Mouse (Mus musculus): ENCODE data around the gene Galnt2. TPM values are rescaled to one million over a fixed set of nuclear protein-coding genes. Genes with fewer than 3 reads are reported as not detected.

Gene Galnt2
- polyA plus RNA-seq, 1 experiment from 2014 or later = 54.3 TPM

GRCm38 (mm10) chr8:124361773-124362427 lies 130.7 kb downstream of the Galnt2 start:
- Histone ChIP-seq H3K9me3 (ENCODE audit: low read length) (no peaks in the 10 kb centered on the region), H3K27ac (ENCODE audit: low read length) (no peak overlapping the region), H3K27me3 (replicated peaks; ENCODE audit: insufficient read depth, low read length) (no peaks in the 10 kb centered on the region), H3K36me3 (ENCODE audit: insufficient read depth, low read length) (no peaks in the 10 kb centered on the region), H3K4me3 (ENCODE audit: low read depth, low read length) (no peak overlapping the region), H3K9ac (replicated peaks; ENCODE audit: low read depth) (no peak overlapping the region), H3K4me1 (ENCODE audit: insufficient read depth, low read depth, low read length) (no peaks in the 10 kb centered on the region), H3K4me2 (replicated peaks; ENCODE audit: low read depth, low read length) (no peak overlapping the region)
- TF ChIP-seq CTCF (IDR thresholded peaks at IDR 0.05) (no peak), EP300 (IDR thresholded peaks at IDR 0.05) (no peak)
- ATAC-seq (no peak), DNase-seq (ENCODE audit: low spot score) (no peak)
- WGBS = 91% methylated on average over 10 of the region's 11 CpGs

GRCm38 (mm10) chr8:124362589-124362988 lies 131.4 kb downstream of the Galnt2 start:
- Histone ChIP-seq H3K4me3 (ENCODE audit: low read depth, low read length) (no peak overlapping the region), H3K9me3 (ENCODE audit: low read length) (no peaks in the 10 kb centered on the region), H3K4me1 (ENCODE audit: insufficient read depth, low read depth, low read length) (no peaks in the 10 kb centered on the region), H3K9ac (replicated peaks; ENCODE audit: low read depth) (no peak overlapping the region), H3K27ac (ENCODE audit: low read length) (no peak overlapping the region), H3K27me3 (replicated peaks; ENCODE audit: insufficient read depth, low read length) (no peaks in the 10 kb centered on the region), H3K36me3 (ENCODE audit: insufficient read depth, low read length) (no peaks in the 10 kb centered on the region), H3K4me2 (replicated peaks; ENCODE audit: low read depth, low read length) (no peak overlapping the region)
- ATAC-seq (no peak), DNase-seq (ENCODE audit: low spot score) (no peak)
- WGBS = 80% methylated on average over 7 of the region's 7 CpGs
- TF ChIP-seq CTCF (IDR thresholded peaks at IDR 0.05) (no peak), EP300 (IDR thresholded peaks at IDR 0.05) (no peak)

GRCm38 (mm10) chr8:124363337-124363736 lies 132.1 kb downstream of the Galnt2 start:
- no peak for TF ChIP-seq CTCF (IDR thresholded peaks at IDR 0.05)
- no peak for TF ChIP-seq EP300 (IDR thresholded peaks at IDR 0.05)
- Histone ChIP-seq H3K27me3 (replicated peaks; ENCODE audit: insufficient read depth, low read length) (no peaks in the 10 kb centered on the region), H3K4me2 (replicated peaks; ENCODE audit: low read depth, low read length) (no peak overlapping the region), H3K4me3 (ENCODE audit: low read depth, low read length) (no peak overlapping the region), H3K36me3 (ENCODE audit: insufficient read depth, low read length) (no peaks in the 10 kb centered on the region), H3K27ac (ENCODE audit: low read length) (no peak overlapping the region), H3K9ac (replicated peaks; ENCODE audit: low read depth) (no peak overlapping the region), H3K9me3 (ENCODE audit: low read length) (no peaks in the 10 kb centered on the region), H3K4me1 (ENCODE audit: insufficient read depth, low read depth, low read length) (no peaks in the 10 kb centered on the region)
- ATAC-seq (no peak), DNase-seq (ENCODE audit: low spot score) (no peak)
- WGBS = 92% methylated on average over 15 of the region's 15 CpGs

- TF ChIP-seq EP300 (IDR thresholded peaks at IDR 0.05) (no peak), CTCF (IDR thresholded peaks at IDR 0.05) (peak; percentile 89)
- Histone ChIP-seq H3K9ac (replicated peaks; ENCODE audit: low read depth) (no peak overlapping the region), H3K4me1 (ENCODE audit: insufficient read depth, low read depth, low read length) (no peaks in the 10 kb centered on the region), H3K9me3 (ENCODE audit: low read length) (no peaks in the 10 kb centered on the region), H3K27me3 (replicated peaks; ENCODE audit: insufficient read depth, low read length) (no peaks in the 10 kb centered on the region), H3K4me2 (replicated peaks; ENCODE audit: low read depth, low read length) (no peak overlapping the region), H3K27ac (ENCODE audit: low read length) (no peak overlapping the region), H3K36me3 (ENCODE audit: insufficient read depth, low read length) (no peaks in the 10 kb centered on the region), H3K4me3 (ENCODE audit: low read depth, low read length) (no peak overlapping the region)
- peak; percentile 74 for DNase-seq (ENCODE audit: low spot score)
- no peak for ATAC-seq
- WGBS = 19% methylated on average over 8 of the region's 8 CpGs
Observed at GRCm38 (mm10) chr8:124368213-124368612, 137.0 kb downstream of the Galnt2 start.

GRCm38 (mm10) chr8:124370422-124371183 lies 139.4 kb downstream of the Galnt2 start:
- ATAC-seq (no peak), DNase-seq (ENCODE audit: low spot score) (no peak)
- Histone ChIP-seq H3K9me3 (ENCODE audit: low read length) (no peaks in the 10 kb centered on the region), H3K36me3 (ENCODE audit: insufficient read depth, low read length) (no peaks in the 10 kb centered on the region), H3K4me1 (ENCODE audit: insufficient read depth, low read depth, low read length) (no peaks in the 10 kb centered on the region), H3K4me2 (replicated peaks; ENCODE audit: low read depth, low read length) (no peak overlapping the region), H3K27ac (ENCODE audit: low read length) (no peak overlapping the region), H3K27me3 (replicated peaks; ENCODE audit: insufficient read depth, low read length) (no peaks in the 10 kb centered on the region), H3K9ac (replicated peaks; ENCODE audit: low read depth) (no peak overlapping the region), H3K4me3 (ENCODE audit: low read depth, low read length) (no peak overlapping the region)
- WGBS = 68% methylated on average over 17 of the region's 17 CpGs
- TF ChIP-seq EP300 (IDR thresholded peaks at IDR 0.05) (no peak), CTCF (IDR thresholded peaks at IDR 0.05) (no peak)

GRCm38 (mm10) chr8:124371410-124372123 lies 140.4 kb downstream of the Galnt2 start:
- H3K4me1 ChIP-seq (ENCODE audit: insufficient read depth, low read depth, low read length) = no peaks in the 10 kb centered on the region
- H3K36me3 ChIP-seq (ENCODE audit: insufficient read depth, low read length) = no peaks in the 10 kb centered on the region
- TF ChIP-seq EP300 (IDR thresholded peaks at IDR 0.05) = no peak
- no peak for TF ChIP-seq CTCF (IDR thresholded peaks at IDR 0.05)
- no peak overlapping the region for H3K9ac ChIP-seq (replicated peaks; ENCODE audit: low read depth)
- no peak overlapping the region for H3K4me2 ChIP-seq (replicated peaks; ENCODE audit: low read depth, low read length)
- DNase-seq (ENCODE audit: low spot score) = no peak
- H3K27me3 ChIP-seq (replicated peaks; ENCODE audit: insufficient read depth, low read length) = no peaks in the 10 kb centered on the region
- H3K27ac ChIP-seq (ENCODE audit: low read length) = no peak overlapping the region
- no peak overlapping the region for H3K4me3 ChIP-seq (ENCODE audit: low read depth, low read length)
- H3K9me3 ChIP-seq (ENCODE audit: low read length) = no peaks in the 10 kb centered on the region
- 89% methylated on average over 21 of the region's 23 CpGs for WGBS
- no peak for ATAC-seq
